Mouse (Mus musculus): ENCODE measurements around the gene Jtb.
"Not testable (repeated sequence)": the region's sequence is repeated elsewhere in the genome, so short reads cannot be mapped to it uniquely, and the experiment has no call there.

Jtb gene

GRCm38 (mm10) chr3:90222941-90223340, 8.5 kb upstream of the Jtb start:
- in situ Hi-C loops (cut with MboI, MseI), result no loop called here

DNA sequence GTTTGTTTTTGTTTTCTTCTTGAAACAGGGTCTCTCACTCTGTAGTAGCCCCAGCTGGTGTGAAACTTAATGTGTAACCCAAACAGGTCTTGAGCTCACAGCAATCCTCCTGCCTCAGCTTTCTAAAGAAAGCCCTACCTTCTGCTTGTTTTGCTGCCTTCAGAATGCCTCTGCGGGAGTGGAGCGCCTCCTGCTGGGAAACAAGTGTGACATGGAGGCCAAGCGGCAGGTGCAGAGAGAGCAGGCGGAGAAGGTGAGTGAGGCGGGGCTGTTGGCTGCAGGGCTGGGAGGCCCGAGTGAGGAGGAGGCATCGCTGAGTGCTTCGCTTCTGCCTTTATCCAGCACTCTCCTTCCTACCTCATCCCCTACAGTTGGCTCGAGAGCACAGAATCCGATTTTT, 7.1 kb upstream of the Jtb start:
- in situ Hi-C loops (cut with MboI, MseI), result no loop called here

DNA sequence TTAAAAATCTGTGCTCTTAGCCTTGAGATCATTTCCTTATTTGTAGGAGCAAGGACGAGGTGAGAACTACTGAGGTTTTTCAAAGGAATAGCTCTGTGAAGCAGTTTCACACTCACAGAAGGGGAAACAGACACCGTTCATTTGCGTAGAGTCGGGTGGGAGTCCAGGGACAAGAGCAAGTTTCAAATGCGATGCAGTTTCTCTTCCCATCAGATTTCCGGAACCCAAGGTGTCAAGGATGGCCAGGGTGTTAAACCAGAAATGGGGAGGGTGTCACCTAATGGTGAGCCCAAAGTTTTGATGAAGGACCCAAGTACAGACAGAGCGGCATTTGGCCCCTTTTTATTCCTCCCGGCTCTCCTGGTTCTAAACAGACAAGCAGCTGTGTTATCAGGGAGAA, 322 bp upstream of the Jtb start:
- in situ Hi-C loops (cut with MboI, MseI), result loop anchor here (25.0 kb wide), 1 partner anchor 1594 kb away; no protein-coding TSS in a partner anchor

GRCm38 (mm10) chr3:90241251-90241650, 9.9 kb downstream of the Jtb start:
- in situ Hi-C loops (cut with MboI, MseI), result loop anchor here (10.0 to 25.0 kb wide), 2 partner anchors 1156 to 1604 kb away; no protein-coding TSS in a partner anchor

GRCm38 (mm10) chr3:90241669-90242358, 10.4 kb downstream of the Jtb start:
- in situ Hi-C loops (cut with MboI, MseI), result loop anchor here (10.0 to 25.0 kb wide), 2 partner anchors 1157 to 1605 kb away; no protein-coding TSS in a partner anchor

GRCm38 (mm10) chr3:90242984-90243775, 11.8 kb downstream of the Jtb start, which contains the start of gene Creb3l4:
Gene Creb3l4 (minus strand): TSS chr3:90243512.
- in situ Hi-C loops (cut with MboI, MseI), result loop anchor here (10.0 to 25.0 kb wide), 2 partner anchors 1158 to 1606 kb away; no protein-coding TSS in a partner anchor

GRCm38 (mm10) chr3:90245406-90245805, 14.0 kb downstream of the Jtb start:
- in situ Hi-C loops (cut with MboI, MseI), result loop anchor here (10.0 to 25.0 kb wide), 2 partner anchors 1161 to 1608 kb away; no protein-coding TSS in a partner anchor

- in situ Hi-C loops (cut with MboI, MseI), result loop anchor here (10.0 to 25.0 kb wide), 2 partner anchors 1163 to 1610 kb away; no protein-coding TSS in a partner anchor
Observed at GRCm38 (mm10) chr3:90247630-90247959, 16.2 kb downstream of the Jtb start.

GRCm38 (mm10) chr3:90247960-90248745, 16.8 kb downstream of the Jtb start, which contains the start of gene Slc39a1:
Gene Slc39a1 (plus strand): TSS chr3:90248172.
- in situ Hi-C loops (cut with MboI, MseI), result loop anchor here (10.0 to 25.0 kb wide), 2 partner anchors 1163 to 1611 kb away; no protein-coding TSS in a partner anchor

GRCm38 (mm10) chr3:90248746-90249100, 17.3 kb downstream of the Jtb start:
- in situ Hi-C loops (cut with MboI, MseI), result loop anchor here (10.0 to 25.0 kb wide), 2 partner anchors 1164 to 1611 kb away; no protein-coding TSS in a partner anchor

- in situ Hi-C loops (cut with MboI, MseI), result no loop called here
Observed at GRCm38 (mm10) chr3:90250791-90251190, 19.4 kb downstream of the Jtb start.

DNA sequence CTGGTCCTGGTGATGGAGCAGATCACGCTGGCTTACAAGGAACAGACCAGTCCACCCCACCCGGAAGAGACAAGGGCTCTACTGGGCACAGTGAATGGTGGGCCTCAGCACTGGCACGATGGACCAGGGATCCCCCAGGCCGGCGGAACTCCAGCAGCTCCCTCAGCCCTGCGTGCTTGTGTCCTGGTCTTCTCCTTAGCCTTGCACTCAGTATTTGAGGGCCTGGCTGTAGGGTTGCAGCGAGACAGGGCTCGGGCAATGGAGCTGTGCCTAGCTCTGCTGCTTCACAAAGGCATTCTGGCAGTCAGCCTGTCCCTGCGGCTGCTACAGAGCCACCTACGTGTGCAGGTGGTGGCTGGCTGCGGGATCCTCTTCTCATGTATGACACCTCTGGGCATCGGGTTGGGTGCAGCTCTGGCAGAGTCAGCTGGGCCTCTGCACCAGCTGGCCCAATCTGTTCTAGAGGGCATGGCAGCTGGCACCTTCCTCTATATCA, 20.4 kb downstream of the Jtb start:
- in situ Hi-C loops (cut with MboI, MseI), result not testable (repeated sequence)

DNA sequence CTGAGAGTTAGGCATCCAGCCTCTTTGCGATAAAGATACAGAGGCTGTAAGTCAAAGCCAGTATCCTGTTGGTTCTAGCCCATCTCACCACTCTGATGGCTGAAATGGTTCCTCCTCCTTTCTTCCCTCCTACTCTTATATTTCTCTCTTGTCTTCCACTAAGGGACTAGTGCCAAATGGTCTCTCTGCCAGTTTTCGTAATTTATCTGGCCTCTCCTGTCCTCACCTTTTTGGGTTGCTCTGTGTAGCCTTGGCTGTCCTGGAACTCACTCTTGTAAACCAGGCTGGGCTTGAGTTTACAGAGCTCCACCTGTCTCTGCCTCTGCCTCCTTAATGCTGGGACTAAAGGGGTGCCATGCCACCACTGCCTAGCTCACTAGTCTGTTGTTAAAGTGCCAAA, 21.3 kb downstream of the Jtb start:
- in situ Hi-C loops (cut with MboI, MseI), result not testable (repeated sequence)

- in situ Hi-C loops (cut with MboI, MseI), result not testable (repeated sequence)
Observed at GRCm38 (mm10) chr3:90253174-90253573, 21.8 kb downstream of the Jtb start.

- in situ Hi-C loops (cut with MboI, MseI), result no loop called here
Observed at GRCm38 (mm10) chr3:90253653-90254418, 22.4 kb downstream of the Jtb start, which contains the start of gene Crtc2. Gene Crtc2 (plus strand): TSS chr3:90254163.

GRCm38 (mm10) chr3:90254419-90255193, 23.2 kb downstream of the Jtb start:
- in situ Hi-C loops (cut with MboI, MseI), result no loop called here

GRCm38 (mm10) chr3:90255194-90255565, 23.8 kb downstream of the Jtb start:
- in situ Hi-C loops (cut with MboI, MseI), result no loop called here

GRCm38 (mm10) chr3:90255784-90256353, 24.5 kb downstream of the Jtb start:
- in situ Hi-C loops (cut with MboI, MseI), result no loop called here

- in situ Hi-C loops (cut with MboI, MseI), result no loop called here
Observed at GRCm38 (mm10) chr3:90256731-90257530, 25.5 kb downstream of the Jtb start.
